Mouse (Mus musculus): Measurements from ENCODE around the gene Cfap45.

DNA sequence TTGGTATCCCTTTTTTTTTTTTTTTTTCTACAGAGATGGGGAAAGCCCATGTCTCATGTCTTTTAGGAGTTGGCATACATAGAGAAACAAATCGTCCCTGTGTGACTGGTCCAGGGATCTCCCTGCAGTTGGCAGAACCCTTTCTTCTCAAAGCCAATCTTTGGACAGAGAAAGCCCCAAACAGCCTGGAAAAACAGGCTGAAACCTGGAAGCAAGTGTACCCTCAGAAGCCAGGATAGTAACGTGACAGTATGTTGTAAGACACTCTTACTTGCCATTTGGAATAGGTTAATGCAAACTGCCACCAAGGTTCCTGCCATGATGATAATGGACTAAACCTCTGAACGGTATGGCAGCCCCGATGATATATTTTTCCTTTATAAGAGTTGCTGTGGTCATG is 40.2 kb upstream of the Cfap45 start:
- TF ChIP-seq EP300 (optimal IDR thresholded peaks at IDR 0.05) (no peak), CTCF (IDR thresholded peaks at IDR 0.05; ENCODE audit: low read depth) (no peak)

All from stomach, postnatal 0 days (tissue).